Mouse (Mus musculus) frontal cortex, postnatal 14 days (tissue): ENCODE results near the gene Rassf6.

Experiments
- DNase-seq, 2 experiments: peaks; one replicate each; pipeline ENCODE4 v3.0.0; 2022; ENCODE audit warnings: low spot score in 2 of 2

Rassf6 gene

GRCm38 (mm10) chr5:90571216-90571615 is 69.2 kb downstream of the Rassf6 start:
- no peak for DNase-seq

- no peak for DNase-seq
These were observed 72.1 kb downstream of the Rassf6 start for GRCm38 (mm10) chr5:90568338-90568737.

- no peak for DNase-seq
These were observed 72.7 kb downstream of the Rassf6 start for GRCm38 (mm10) chr5:90567788-90568187.

DNA sequence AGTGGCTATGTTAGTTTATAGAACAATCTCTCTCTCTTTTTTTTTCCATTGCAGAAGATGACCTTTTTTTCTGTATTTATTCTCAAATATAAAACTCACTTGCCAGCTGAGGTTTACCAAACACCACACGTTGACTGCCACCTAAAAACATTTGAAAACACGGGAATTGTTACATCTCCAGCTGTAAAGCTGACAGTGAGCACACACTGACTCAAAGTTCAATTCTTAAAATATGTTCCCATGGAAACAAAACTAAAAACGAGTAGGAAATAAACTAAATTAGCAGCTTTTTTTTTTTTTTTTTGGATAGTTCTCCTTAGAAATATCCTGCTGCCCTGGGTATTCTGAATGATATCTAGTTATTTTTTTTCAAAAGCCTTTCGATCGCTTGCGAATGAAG is 75.3 kb downstream of the Rassf6 start:
- no peak for DNase-seq

GRCm38 (mm10) chr5:90564161-90564560 is 76.3 kb downstream of the Rassf6 start:
- no peak for DNase-seq

DNA sequence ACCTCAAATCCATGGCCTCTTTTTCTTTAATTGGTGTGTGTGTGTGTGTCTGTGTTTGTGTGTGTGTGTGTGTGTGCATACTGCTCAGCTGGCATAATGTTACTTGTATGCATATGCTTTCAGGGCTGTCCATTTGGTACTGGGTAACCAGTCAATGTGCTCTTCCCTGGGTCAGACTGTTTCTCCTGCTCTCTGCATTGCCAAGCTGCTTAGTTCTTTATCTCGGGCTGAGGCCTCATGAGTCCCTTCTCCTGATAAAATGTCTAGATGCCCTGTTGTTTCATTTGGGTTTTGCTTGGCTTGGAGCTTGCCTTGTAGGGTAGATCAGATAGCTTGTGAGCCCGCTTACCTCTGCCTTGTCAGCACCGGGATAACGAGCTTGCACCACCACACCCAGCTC is 77.6 kb downstream of the Rassf6 start:
- DNase-seq = no peak

DNA sequence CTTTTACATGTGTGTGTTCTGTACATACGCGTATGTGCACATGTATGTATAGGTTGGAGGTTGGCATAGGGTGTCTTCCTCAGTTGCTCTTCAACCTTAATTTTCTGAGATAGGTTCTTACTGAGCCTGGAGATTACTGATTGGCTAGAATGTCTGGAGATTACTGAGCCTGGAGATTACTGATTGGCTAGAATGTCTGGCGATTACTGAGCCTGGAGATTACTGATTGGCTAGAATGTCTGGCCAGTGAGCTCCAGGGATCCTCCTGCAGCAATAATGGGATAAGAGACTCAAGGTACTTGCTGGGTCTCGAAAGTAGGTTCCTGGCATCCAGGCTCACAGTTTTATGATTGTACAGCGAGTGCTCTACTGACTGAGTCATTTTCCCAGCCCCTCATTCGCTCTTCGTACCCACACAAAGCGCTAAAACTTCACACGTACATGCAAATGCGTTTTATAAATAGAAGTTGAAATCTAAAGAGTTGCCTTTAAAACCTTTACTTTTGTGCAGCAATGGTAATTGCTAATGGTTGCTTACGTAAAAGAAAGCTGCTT is 78.7 kb downstream of the Rassf6 start:
- DNase-seq = no peak

- no peak for DNase-seq
These were observed 79.7 kb downstream of the Rassf6 start, which contains the start of gene 5830473C10Rik for GRCm38 (mm10) chr5:90560743-90561142. Gene 5830473C10Rik, plus strand, starts transcription at chr5:90561107.

- DNase-seq = no peak
These were observed 84.4 kb downstream of the Rassf6 start for GRCm38 (mm10) chr5:90556052-90556451.
